Comparison of ENCODE assay signal across 8 mouse cellular contexts in genomic region chr11:97702393-97702745, GRCm38 (mm10). TPM values are rescaled to one million over a fixed set of nuclear protein-coding genes. Genes with fewer than 3 reads are reported as not detected.
DNase-seq lines count a peak whose midpoint lies in the region; ATAC-seq and TF ChIP-seq lines count a peak whose summit lies in the region.

No protein-coding gene starts in this region.

- H3K27ac ChIP-seq in hindbrain, embryonic 14.5 days, result peak overlapping the region; percentile 74
- peak overlapping the region; percentile 84 for H3K27ac ChIP-seq in left cerebral cortex, adult 2 months
- peak overlapping the region; percentile 35 for H3K27ac ChIP-seq in macrophage

- H3K36me3 ChIP-seq in hindbrain, embryonic 14.5 days (replicated peaks; ENCODE audit: control insufficient read depth, insufficient read depth), result peaks cover 17% of the 10 kb centered on the region
- H3K36me3 ChIP-seq in macrophage (ENCODE audit: inconsistent target), result peaks cover 17% of the 10 kb centered on the region; the same call in 1 of the 2 replicates

- peak; percentile 95 for DNase-seq in NIH3T3 (ENCODE audit: low read depth)
- DNase-seq in cerebellum, postnatal 10 days, result peak; percentile 93 to 96
- peak; percentile 88 to 93 for DNase-seq in frontal cortex, postnatal 25 days (ENCODE audit: low spot score in 2 of 2)
- DNase-seq in hindbrain, embryonic 14.5 days (ENCODE audit: low spot score), result peak; percentile 98
- DNase-seq in left cerebral cortex, adult 2 months (ENCODE audit: extremely low spot score in 1 of 2, low spot score in 2 of 2), result peak; percentile 85 to 91
- DNase-seq in retina, postnatal 7 days (ENCODE audit: low read depth, low spot score), result peak; percentile 82
- DNase-seq in urinary bladder, adult 18-20 months (ENCODE audit: low spot score in 2 of 2), result peak; percentile 86 to 90

- peaks cover 32% of the 10 kb centered on the region for H3K4me1 ChIP-seq in hindbrain, embryonic 14.5 days (replicated peaks; ENCODE audit: control insufficient read depth, insufficient read depth, low read length)

- peak overlapping the region; percentile 86 for H3K4me2 ChIP-seq in hindbrain, embryonic 14.5 days (replicated peaks)

- no peaks in the 10 kb centered on the region for H3K27me3 ChIP-seq in hindbrain, embryonic 14.5 days (ENCODE audit: control insufficient read depth, insufficient read depth, low read length)

- peak overlapping the region; percentile 78 for H3K4me3 ChIP-seq in hindbrain, embryonic 14.5 days (replicated peaks; ENCODE audit: low read length)
- H3K4me3 ChIP-seq in left cerebral cortex, adult 2 months, result peak overlapping the region; percentile 64
- peak overlapping the region; percentile 98 for H3K4me3 ChIP-seq in macrophage (ENCODE audit: inconsistent target)

- H3K79me2 ChIP-seq in macrophage (ENCODE audit: inconsistent target), result peaks cover 33% of the 10 kb centered on the region

- intact Hi-C loops in left cerebral cortex, adult 2 months (cut with DNase I), result loop anchor here (2.0 to 5.0 kb wide), 2 partner anchors 42 to 180 kb away; partner anchors contain the start of genes Fbxo47 and Pip4k2b

- under 1% methylated on average over 24 of the region's 24 CpGs for WGBS in hindbrain, embryonic 14.5 days
- WGBS in macrophage (ENCODE audit: missing documents), result under 1% methylated on average over 24 of the region's 24 CpGs

- no peak for TF ChIP-seq CTCF in left cerebral cortex, adult 2 months (IDR thresholded peaks at IDR 0.05)

- no peak for ATAC-seq in hindbrain, embryonic 14.5 days (ENCODE audit: low FRiP score)

- H3K9ac ChIP-seq in hindbrain, embryonic 14.5 days, result peak overlapping the region; percentile 65

- H3K9me3 ChIP-seq in hindbrain, embryonic 14.5 days (ENCODE audit: control insufficient read depth, low read length), result no peaks in the 10 kb centered on the region

RNA-seq across cellular contexts. Expression of gene Psmb3, which starts 0.8 kb away (rescaled TPM):
- polyA plus RNA-seq in hindbrain, embryonic 14.5 days (2014; fragmentation: Nextera tagmentation; extraction: Ambion mirVana), result 436 and 489 TPM in 2 replicates
- total RNA-seq in left cerebral cortex, adult 2 months (2021), result 100 to 1,000 TPM; 113 to 123 TPM
- total RNA-seq in macrophage (2018; cell fraction: chromatin; rRNA removed), result 10 to 100 TPM; 10.0 to 72.1 (median 43.9) TPM
- total RNA-seq in macrophage (2018; cell fraction: cytosol; rRNA removed), result 100 to 1,000 TPM in 17 of 26 experiments, 10 to 100 TPM in 9; 79.3 to 179 (median 122) TPM
- 10 to 100 TPM; 15.5 to 75.8 (median 38.9) TPM for total RNA-seq in macrophage (2018; cell fraction: nucleus; rRNA removed)
- polyA plus RNA-seq in macrophage (2018), result 79.7 to 207 TPM (median 133 TPM) in 3 replicates

RNA-seq across cellular contexts. Expression of gene Pcgf2, which starts 2.1 kb away (rescaled TPM):
- 22.0 and 23.4 TPM in 2 replicates for polyA plus RNA-seq in hindbrain, embryonic 14.5 days (2014; fragmentation: Nextera tagmentation; extraction: Ambion mirVana)
- total RNA-seq in left cerebral cortex, adult 2 months (2021), result 10 to 100 TPM; 36.2 to 39.6 TPM
- 10 to 100 TPM in 4 of 26 experiments, 1 to 10 TPM in 22; 1.5 to 14.1 (median 5.0) TPM for total RNA-seq in macrophage (2018; cell fraction: chromatin; rRNA removed)
- total RNA-seq in macrophage (2018; cell fraction: cytosol; rRNA removed), result 1 to 10 TPM; 1.3 to 4.5 (median 2.8) TPM
- total RNA-seq in macrophage (2018; cell fraction: nucleus; rRNA removed), result 10 to 100 TPM in 1 of 26 experiments, 1 to 10 TPM in 24, under 1 TPM in 1; 0.79 to 11.9 (median 3.8) TPM
- polyA plus RNA-seq in macrophage (2018), result 3.7 to 7.5 TPM (median 3.9 TPM) in 3 replicates

RNA-seq across cellular contexts. Expression of gene Cisd3, which starts 16.7 kb away (rescaled TPM):
- polyA plus RNA-seq in hindbrain, embryonic 14.5 days (2014; fragmentation: Nextera tagmentation; extraction: Ambion mirVana), result 27.7 and 34.7 TPM in 2 replicates
- 10 to 100 TPM; 47.7 to 57.6 TPM for total RNA-seq in left cerebral cortex, adult 2 months (2021)
- 1 to 10 TPM in 23 of 26 experiments, not detected in 3; 1.3 to 8.3 (median 3.4) TPM for total RNA-seq in macrophage (2018; cell fraction: chromatin; rRNA removed)
- 10 to 100 TPM in 25 of 26 experiments, 1 to 10 TPM in 1; 8.5 to 24.4 (median 14.3) TPM for total RNA-seq in macrophage (2018; cell fraction: cytosol; rRNA removed)
- total RNA-seq in macrophage (2018; cell fraction: nucleus; rRNA removed), result 10 to 100 TPM in 1 of 26 experiments, 1 to 10 TPM in 25; 2.2 to 10.3 (median 5.7) TPM
- 9.0 to 17.9 TPM (median 13.7 TPM) in 3 replicates for polyA plus RNA-seq in macrophage (2018)

RNA-seq across cellular contexts. Expression of gene Mllt6, which starts 39.2 kb away (rescaled TPM):
- polyA plus RNA-seq in hindbrain, embryonic 14.5 days (2014; fragmentation: Nextera tagmentation; extraction: Ambion mirVana), result 5.0 TPM in 2 replicates
- total RNA-seq in left cerebral cortex, adult 2 months (2021), result 100 to 1,000 TPM; 143 to 147 TPM
- 100 to 1,000 TPM in 18 of 26 experiments, 10 to 100 TPM in 8; 46.5 to 707 (median 220) TPM for total RNA-seq in macrophage (2018; cell fraction: chromatin; rRNA removed)
- total RNA-seq in macrophage (2018; cell fraction: cytosol; rRNA removed), result 10 to 100 TPM; 22.9 to 78.9 (median 49.8) TPM
- total RNA-seq in macrophage (2018; cell fraction: nucleus; rRNA removed), result 100 to 1,000 TPM in 17 of 26 experiments, 10 to 100 TPM in 9; 29.9 to 419 (median 127) TPM
- polyA plus RNA-seq in macrophage (2018), result 8.7 to 23.8 TPM (median 10.1 TPM) in 3 replicates

RNA-seq across cellular contexts. Expression of gene Pip4k2b, which starts 42.1 kb away (rescaled TPM):
- 5.2 and 5.9 TPM in 2 replicates for polyA plus RNA-seq in hindbrain, embryonic 14.5 days (2014; fragmentation: Nextera tagmentation; extraction: Ambion mirVana)
- total RNA-seq in left cerebral cortex, adult 2 months (2021), result 100 to 1,000 TPM; 114 to 117 TPM
- total RNA-seq in macrophage (2018; cell fraction: chromatin; rRNA removed), result 10 to 100 TPM in 14 of 26 experiments, 1 to 10 TPM in 12; 3.1 to 22.8 (median 10.8) TPM
- 10 to 100 TPM; 14.7 to 51.5 (median 32.9) TPM for total RNA-seq in macrophage (2018; cell fraction: cytosol; rRNA removed)
- 10 to 100 TPM in 21 of 26 experiments, 1 to 10 TPM in 5; 7.7 to 51.0 (median 24.1) TPM for total RNA-seq in macrophage (2018; cell fraction: nucleus; rRNA removed)
- polyA plus RNA-seq in macrophage (2018), result 25.4 to 37.6 TPM (median 25.7 TPM) in 3 replicates
